Mouse (Mus musculus) CH12.LX (cell line): ENCODE measurements around the gene Gas1. TPM values are rescaled to one million over a fixed set of nuclear protein-coding genes. Genes with fewer than 3 reads are reported as not detected.

Experiments
- DNase-seq: peaks from one replicate; pipeline ENCODE4 v3.0.0-alpha.2; 2013; ENCODE audit errors: extremely low read depth
- H3K27ac ChIP-seq: 2 replicates; pipeline ENCODE4 v1.5.1; 2012; ENCODE audit warnings: low read depth, mild to moderate bottlenecking, control low read depth, moderate library complexity; ENCODE audit not compliant: insufficient read depth
- H3K27me3 ChIP-seq: replicated peaks from 2 replicates; pipeline ENCODE3; 2012; ENCODE audit warnings: inconsistent platforms
- H3K36me3 ChIP-seq, 2 experiments: replicated peaks in 1 of 2; 2 replicates each; pipeline versions ENCODE3 to v1.6.1; 2012; ENCODE audit warnings: inconsistent platforms in 1 of 2, low read length in 1 of 2, mild to moderate bottlenecking in 1 of 2, mixed read lengths in 1 of 2, moderate library complexity in 1 of 2; ENCODE audit not compliant: control insufficient read depth in 1 of 2, insufficient read depth in 1 of 2
- H3K4me1 ChIP-seq, 2 experiments: 2 replicates each; pipeline ENCODE4 v1.6.1; 2012; ENCODE audit warnings: inconsistent platforms in 1 of 2, moderate library complexity in 1 of 2; ENCODE audit not compliant: insufficient read depth in 2 of 2, control insufficient read depth in 1 of 2
- H3K4me2 ChIP-seq: 2 replicates; pipeline ENCODE4 v1.6.1; 2012; ENCODE audit warnings: low read depth, mild to moderate bottlenecking, control low read depth; ENCODE audit not compliant: poor library complexity, insufficient read depth, severe bottlenecking
- H3K4me3 ChIP-seq, 3 experiments: fragments of 150-350 bp in 1 of 3; sonication (generic) in 1 of 3; replicated peaks in 1 of 3; 2 replicates each; pipeline versions ENCODE3 to v1.5.1; 2011 to 2012; ENCODE audit warnings: low read depth in 2 of 3, low read length in 2 of 3, mild to moderate bottlenecking in 2 of 3, moderate library complexity in 2 of 3, control low read depth in 1 of 3, improper control_type of control experiment in 1 of 3, inconsistent platforms in 1 of 3, mixed read lengths in 1 of 3; ENCODE audit not compliant: poor library complexity in 1 of 3
- H3K79me2 ChIP-seq: replicated peaks from 2 replicates; pipeline ENCODE4 v1.6.1; 2012; ENCODE audit warnings: mild to moderate bottlenecking, moderate library complexity; ENCODE audit not compliant: control insufficient read depth, poor library complexity, insufficient read depth, severe bottlenecking; ENCODE audit errors: extremely low read depth
- H3K9ac ChIP-seq: 2 replicates; pipeline ENCODE4 v1.6.1; 2012; ENCODE audit warnings: low read depth, mild to moderate bottlenecking, control low read depth, moderate library complexity; ENCODE audit not compliant: insufficient read depth
- H3K9me3 ChIP-seq: replicated peaks from 2 replicates; pipeline ENCODE3; 2012; ENCODE audit warnings: low read length, inconsistent platforms, mixed read lengths
- BHLHE40 ChIP-seq: IDR thresholded peaks from 2 replicates; pipeline ENCODE4 v1.6.1; 2011; ENCODE audit warnings: mild to moderate bottlenecking, low read depth, low read length, improper control_type of control experiment
- CHD1 ChIP-seq: IDR thresholded peaks from 2 replicates; pipeline ENCODE4 v1.6.1; 2012; ENCODE audit warnings: low read depth, low read length, improper control_type of control experiment, inconsistent platforms
- CHD2 ChIP-seq: IDR thresholded peaks from 2 replicates; pipeline ENCODE4 v1.6.1; 2011; ENCODE audit warnings: low read length, improper control_type of control experiment
- CTCF ChIP-seq, 2 experiments: IDR thresholded peaks in 1 of 2; conservative IDR thresholded peaks in 1 of 2; 2 replicates each; pipeline ENCODE4 v1.5.1; 2011 to 2012; ENCODE audit warnings: low read depth in 2 of 2, low read length in 2 of 2, improper control_type of control experiment in 1 of 2, inconsistent platforms in 1 of 2, mild to moderate bottlenecking in 1 of 2, moderate library complexity in 1 of 2
- ELF1 ChIP-seq: IDR thresholded peaks from 2 replicates; pipeline ENCODE4 v1.6.1; 2014; ENCODE audit warnings: low read depth, mild to moderate bottlenecking, inconsistent platforms, low read length, improper control_type of control experiment
- ETS1 ChIP-seq: conservative IDR thresholded peaks from 2 replicates; pipeline ENCODE4 v1.6.1; 2012; ENCODE audit warnings: low read depth, mild to moderate bottlenecking, inconsistent platforms, low read length, improper control_type of control experiment, moderate library complexity
- GABPA ChIP-seq: IDR thresholded peaks from 2 replicates; pipeline ENCODE4 v1.6.1; 2012; ENCODE audit warnings: low read depth, low read length, improper control_type of control experiment, inconsistent platforms; ENCODE audit not compliant: insufficient replicate concordance
- IRF4 ChIP-seq: IDR thresholded peaks from 2 replicates; pipeline ENCODE4 v1.6.1; 2014; ENCODE audit warnings: low read depth, mild to moderate bottlenecking, inconsistent platforms, low read length, improper control_type of control experiment
- JUND ChIP-seq: conservative IDR thresholded peaks from 2 replicates; pipeline ENCODE4 v1.6.1; 2011; ENCODE audit warnings: low read depth, low read length, improper control_type of control experiment
- KAT2A ChIP-seq: IDR thresholded peaks from 2 replicates; pipeline ENCODE4 v1.6.1; 2012; ENCODE audit warnings: low read length, improper control_type of control experiment, inconsistent platforms; ENCODE audit not compliant: insufficient replicate concordance
- MAFK ChIP-seq: IDR thresholded peaks from 2 replicates; pipeline ENCODE4 v1.6.1; 2011; ENCODE audit warnings: low read length, improper control_type of control experiment; ENCODE audit not compliant: insufficient replicate concordance
- MAZ ChIP-seq: IDR thresholded peaks from 2 replicates; pipeline ENCODE4 v1.6.1; 2012; ENCODE audit warnings: low read depth, mild to moderate bottlenecking, inconsistent platforms, low read length, improper control_type of control experiment, moderate library complexity
- MXI1 ChIP-seq: IDR thresholded peaks from 2 replicates; pipeline ENCODE4 v1.6.1; 2011; ENCODE audit warnings: mild to moderate bottlenecking, low read depth, low read length, improper control_type of control experiment
- MYC ChIP-seq: IDR thresholded peaks from 2 replicates; pipeline ENCODE4 v1.6.1; 2011; ENCODE audit warnings: low read depth, mild to moderate bottlenecking, improper control_type of control experiment, low read length
- NELFE ChIP-seq: IDR thresholded peaks from 2 replicates; pipeline ENCODE4 v1.6.1; 2011; ENCODE audit warnings: low read depth, low read length, improper control_type of control experiment
- NRF1 ChIP-seq: IDR thresholded peaks from 2 replicates; pipeline ENCODE4 v1.6.1; 2014; ENCODE audit warnings: low read depth, mild to moderate bottlenecking, inconsistent platforms, low read length, improper control_type of control experiment, moderate library complexity
- PAX5 ChIP-seq: IDR thresholded peaks from 2 replicates; pipeline ENCODE4 v1.6.1; 2012; ENCODE audit warnings: low read length, inconsistent platforms, mixed read lengths
- POLR2A ChIP-seq: IDR thresholded peaks from 2 replicates; pipeline ENCODE4 v1.6.1; 2011; ENCODE audit warnings: low read depth, mild to moderate bottlenecking, improper control_type of control experiment, low read length
- POLR2AphosphoS2 ChIP-seq: IDR thresholded peaks from 2 replicates; pipeline ENCODE4 v1.6.1; 2011; ENCODE audit warnings: low read depth, low read length, improper control_type of control experiment
- SIN3A ChIP-seq: IDR thresholded peaks from 2 replicates; pipeline ENCODE4 v1.6.1; 2012; ENCODE audit warnings: low read length, improper control_type of control experiment, inconsistent platforms
- SMC3 ChIP-seq: IDR thresholded peaks from 2 replicates; pipeline ENCODE4 v1.6.1; 2011; ENCODE audit warnings: low read depth, low read length, improper control_type of control experiment
- TBP ChIP-seq: conservative IDR thresholded peaks from 2 replicates; pipeline ENCODE4 v1.6.1; 2011; ENCODE audit warnings: low read depth, low read length, improper control_type of control experiment
- USF2 ChIP-seq: conservative IDR thresholded peaks from 2 replicates; pipeline ENCODE4 v1.6.1; 2011; ENCODE audit warnings: low read depth, low read length, improper control_type of control experiment
- ZC3H11A ChIP-seq: IDR thresholded peaks from 2 replicates; pipeline ENCODE4 v1.6.1; 2012; ENCODE audit warnings: low read depth, mild to moderate bottlenecking, inconsistent platforms, low read length, improper control_type of control experiment
- ZMIZ1 ChIP-seq: IDR thresholded peaks from 2 replicates; pipeline ENCODE4 v1.6.1; 2012; ENCODE audit warnings: low read depth, mild to moderate bottlenecking, inconsistent platforms, low read length, improper control_type of control experiment
- ZNF384 ChIP-seq: IDR thresholded peaks from 2 replicates; pipeline ENCODE4 v1.6.1; 2012; ENCODE audit warnings: low read depth, low read length, improper control_type of control experiment, inconsistent platforms
- dilution Hi-C: fragments of 300-500 bp; cut with MboI; formaldehyde crosslinking; loops from 2 replicates; pipeline ENCODE4 v1.14.3; 2020; ENCODE audit warnings: low sequenced_read_pairs; ENCODE audit not compliant: extremely low pct_unique_long_range_greater_than_20kb, extremely low pct_ligation_motif_present
- in situ Hi-C: fragments of 300-500 bp; cut with MboI; formaldehyde crosslinking; loops from 3 replicates; pipeline ENCODE4 v1.14.3; 2019; ENCODE audit warnings: low sequenced_read_pairs, low pct_ligation_motif_present, low pct_unique_long_range_greater_than_20kb, mixed read lengths
- polyA plus RNA-seq: library from polyadenylated mRNA; unstranded; fragments of >175 nt; gene quantifications from 2 replicates; pipeline ENCODE4 v1.2.1, GENCODE M21; 2012; ENCODE audit warnings: low read depth; ENCODE audit not compliant: insufficient read length
- total RNA-seq, 2 experiments: library from RNA; depleted of rRNA; stranded (reverse); fragments of 300-350 nt in 1 of 2; fragments of >200 nt in 1 of 2; gene quantifications; 2 replicates each; pipeline ENCODE4 v1.2.3; 2012 to 2014

Gas1 gene
- total and polyA plus RNA-seq, 3 experiments: not detected

DNA sequence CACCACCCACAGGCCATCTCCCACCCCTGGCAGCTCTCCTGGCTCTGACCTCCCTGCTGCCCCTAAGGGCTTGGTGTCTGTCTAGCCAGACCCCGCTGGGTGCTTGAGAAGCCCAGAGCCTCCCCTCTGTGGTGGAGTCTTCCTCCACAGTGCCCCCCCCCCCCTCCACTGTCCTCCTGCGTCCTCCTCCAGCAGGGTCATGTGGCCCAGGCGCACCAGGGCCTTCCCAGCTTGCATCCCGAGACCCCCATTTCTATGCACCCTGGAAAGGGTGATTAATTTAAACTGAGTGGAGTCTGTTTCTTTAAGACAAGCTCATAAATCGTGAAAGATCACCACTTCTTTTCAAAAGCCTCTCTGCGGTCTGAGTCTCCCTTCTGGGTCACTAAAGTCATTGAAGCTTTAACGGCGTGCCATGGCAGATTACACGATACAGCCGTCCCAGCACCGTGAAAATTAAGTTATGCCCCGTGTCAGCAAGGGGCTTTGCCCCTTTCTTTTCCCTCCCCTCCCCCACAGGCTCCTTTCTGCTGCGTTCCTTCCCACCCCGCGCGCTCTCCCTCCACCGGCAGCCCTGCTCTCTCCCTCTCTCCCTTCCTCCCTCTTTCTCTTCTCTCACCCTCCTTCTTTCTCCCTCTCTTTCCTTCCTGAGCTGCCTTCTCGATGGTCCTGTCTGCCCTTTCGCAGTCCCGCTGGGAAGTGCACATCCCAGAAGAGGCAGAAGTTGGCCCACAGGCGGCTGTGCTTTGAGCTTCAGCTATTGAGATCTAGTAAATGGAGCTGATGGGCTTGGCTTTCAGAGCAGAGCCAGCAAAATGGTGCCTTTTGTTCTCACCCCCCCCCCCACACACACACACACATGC lies 29.9 kb downstream of the Gas1 start:
- no peaks in the 10 kb centered on the region for H3K4me1 ChIP-seq
- H3K9ac ChIP-seq: no peak overlapping the region
- H3K79me2 ChIP-seq: no peaks in the 10 kb centered on the region
- H3K36me3 ChIP-seq: no peaks in the 10 kb centered on the region
- no peak overlapping the region for H3K4me2 ChIP-seq
- H3K9me3 ChIP-seq: peaks cover 84% of the 10 kb centered on the region
- TF ChIP-seq CHD2 (no peak), SMC3 (no peak), IRF4 (no peak), ZMIZ1 (no peak), ETS1 (no peak), CHD1 (no peak), POLR2AphosphoS2 (no peak), ZC3H11A (no peak), MAFK (no peak), NELFE (no peak), MXI1 (no peak), PAX5 (no peak), MYC (no peak), ELF1 (no peak), USF2 (no peak), ZNF384 (no peak)
- in situ Hi-C loops (no loop called here), dilution Hi-C loops (no loop called here)
- H3K27ac ChIP-seq: no peak overlapping the region
- no peak for DNase-seq
- no peaks in the 10 kb centered on the region for H3K27me3 ChIP-seq
- H3K4me3 ChIP-seq: no peak overlapping the region

GRCm38 (mm10) chr13:60146231-60146630 lies 30.9 kb downstream of the Gas1 start:
- Histone ChIP-seq H3K4me3 (no peak overlapping the region), H3K9me3 (peaks cover 80% of the 10 kb centered on the region), H3K4me2 (no peak overlapping the region)

More at GRCm38 (mm10) chr13:60146231-60146630, 30.9 kb downstream of the Gas1 start:
- dilution Hi-C loops: no loop called here
- Histone ChIP-seq H3K79me2 (no peaks in the 10 kb centered on the region), H3K27me3 (no peaks in the 10 kb centered on the region), H3K27ac (no peak overlapping the region), H3K36me3 (no peaks in the 10 kb centered on the region), H3K9ac (no peak overlapping the region), H3K4me1 (no peaks in the 10 kb centered on the region)
- TF ChIP-seq ZMIZ1 (no peak), SIN3A (no peak), CTCF (conservative IDR thresholded peaks at IDR 0.05 in 1 of 2, IDR thresholded peaks at IDR 0.05 in 1 of 2; ENCODE audit: low read depth in 2 of 2, low read length in 2 of 2) (no peak), BHLHE40 (no peak), GABPA (no peak), ELF1 (no peak), USF2 (no peak), CHD2 (no peak), NRF1 (no peak), POLR2A (no peak), POLR2AphosphoS2 (no peak), TBP (no peak), JUND (no peak), KAT2A (no peak), PAX5 (no peak), MAZ (no peak), MYC (no peak), ETS1 (no peak)
- DNase-seq: no peak
- in situ Hi-C loops: no loop called here
